Comparison of ENCODE assay signal across 18 mouse cellular contexts in the genomic region with DNA sequence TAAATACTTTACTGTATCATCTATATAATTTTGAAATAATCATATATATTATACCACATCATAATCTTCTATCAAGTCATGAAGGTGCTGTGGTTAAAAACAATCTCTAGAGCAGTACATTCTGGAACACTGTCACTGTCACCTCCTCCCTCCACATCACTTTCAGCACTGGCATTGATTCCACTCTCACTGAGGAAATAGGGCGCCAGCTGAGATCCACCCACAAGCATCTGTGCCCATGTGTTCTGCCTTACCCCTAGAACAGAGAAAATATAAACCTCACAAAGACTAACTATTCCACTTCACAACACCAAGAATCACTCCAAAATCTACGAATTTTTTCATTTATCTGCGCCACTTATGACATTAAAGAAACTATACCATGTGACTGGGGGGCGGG.
A peak's percentile ranks its signal among the peaks of the same experiment; 100 is the strongest.
DNase-seq lines count a peak whose midpoint lies in the region; ATAC-seq and TF ChIP-seq lines count a peak whose summit lies in the region.
"Had no signal": no experiment of that assay in that cellular context is flagged by ENCODE, and none has a peak within 500 bp of the region (broad histone marks: within the 10 kb centered on the region; RNA-seq: fewer than 3 reads in every experiment).

No protein-coding gene starts in this region.

- no peak for TF ChIP-seq CTCF in gastrocnemius, adult 2 months (IDR thresholded peaks at IDR 0.05)

- ATAC-seq in megakaryocyte progenitor cell, adult 5-6 weeks (replicated peaks; ENCODE audit: poor library complexity) = no peak
- ATAC-seq: activated CD4-positive, CD25-positive, alpha-beta regulatory T cell, adult 4 months; hindbrain, embryonic 16.5 days had no signal

- no peak overlapping the region for H3K4me3 ChIP-seq in gastrocnemius, adult 2 months
- H3K4me3 ChIP-seq: embryonic facial prominence, embryonic 12.5 days; heart, adult 2 months; neural tube, embryonic 12.5 days had no signal

- H3K27ac ChIP-seq in gastrocnemius, adult 2 months = no peak overlapping the region
- H3K27ac ChIP-seq: embryonic facial prominence, embryonic 12.5 days; heart, adult 2 months; neural tube, embryonic 12.5 days had no signal

- DNase-seq in right cerebral cortex, adult 18-20 months = peak; percentile 97
- no peak for DNase-seq in right cerebral cortex, postnatal 4 days
- DNase-seq in layer of hippocampus, postnatal 14 days (ENCODE audit: low spot score in 2 of 2) = peak; percentile 86 to 95
- DNase-seq in left cerebral cortex, postnatal 25 days (ENCODE audit: low spot score in 2 of 2) = peak; percentile 93 to 99
- no peak for DNase-seq in gastrocnemius, adult 2 months
- DNase-seq in adrenal gland, adult (ENCODE audit: inconsistent age in 2 of 2, low spot score in 1 of 2) = no peak
- no peak for DNase-seq in cerebellum, adult 9-10 months
- DNase-seq: cerebellum, adult 11 months; heart, adult 2 months; kidney, adult 2 months; kidney, postnatal 4 days; lung, embryonic 14.5 days; thymus, postnatal 25 days had no signal

- intact Hi-C loops in left cerebral cortex, postnatal 25 days (cut with DNase I) = loop anchor here (1.0 kb wide), 1 partner anchor 84 kb away; a partner anchor contains a TSS
- intact Hi-C loops in gastrocnemius, adult 2 months (cut with DNase I) = no loop called here

Comparison
In these comparisons a context has a peak if more than half of its experiments do, and no peak if none do; other contexts are left out.
1. DNase-seq: peak in right cerebral cortex, adult 18-20 months (single experiment), layer of hippocampus, postnatal 14 days (2 of 2) and left cerebral cortex, postnatal 25 days (2 of 2); none in right cerebral cortex, postnatal 4 days (single experiment), gastrocnemius, adult 2 months (single experiment), adrenal gland, adult (0 of 2) and cerebellum, adult 9-10 months (single experiment).